Mouse (Mus musculus) lung, postnatal 0 days (tissue): Measurements from ENCODE around the gene Acox2.

Experiments used
- CTCF ChIP-seq: IDR thresholded peaks from 2 replicates; pipeline ENCODE4 v1.5.1; 2016; ENCODE audit warnings: antibody characterized with exemption, mild to moderate bottlenecking
- EP300 ChIP-seq: IDR thresholded peaks from 2 replicates; pipeline ENCODE4 v1.6.1; 2016; ENCODE audit warnings: antibody characterized with exemption, mild to moderate bottlenecking, control low read depth

DNA sequence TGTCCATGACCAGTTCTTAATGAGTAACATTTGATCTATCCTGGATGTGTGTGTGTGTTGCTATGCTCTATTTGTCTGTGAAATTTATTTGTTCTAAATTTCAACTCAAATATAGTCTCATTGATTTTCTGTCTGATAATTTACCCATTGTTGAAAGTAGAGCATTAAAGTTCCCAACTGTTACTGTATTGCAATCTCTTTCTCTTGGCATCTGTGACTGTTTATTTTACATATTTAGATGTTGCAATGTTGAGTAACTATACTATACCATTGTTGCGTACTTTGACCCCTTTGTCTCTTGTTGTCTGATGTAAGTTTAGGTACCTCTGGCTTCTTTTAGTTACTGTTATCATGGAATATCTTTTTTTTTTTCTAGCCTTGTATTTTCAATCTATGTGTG is 5.2 kb upstream of the Acox2 start:
- no peak for TF ChIP-seq EP300
- TF ChIP-seq CTCF, result no peak
